Mouse (Mus musculus) MEL (cell line): ENCODE measurements at regions not wholly inside any gene's neighbourhood (a gene's known extent, or its start where the extent isn't known, plus 50 kb on each side); places are given as distances from the start of the nearest gene placed in this dataset.

ENCODE experiments used
- CTCF ChIP-seq, 3 experiments: IDR thresholded peaks in 2 of 3; conservative IDR thresholded peaks in 1 of 3; 2 replicates each; pipeline ENCODE4 v1.5.1; 2011 to 2012; ENCODE audit warnings: low read length in 3 of 3, low read depth in 2 of 3, mild to moderate bottlenecking in 2 of 3, improper control_type of control experiment in 1 of 3, inconsistent platforms in 1 of 3, mixed read lengths in 1 of 3, moderate library complexity in 1 of 3; ENCODE audit not compliant: control insufficient read depth in 1 of 3, insufficient read depth in 1 of 3, poor library complexity in 1 of 3, severe bottlenecking in 1 of 3
- EP300 ChIP-seq, 2 experiments: IDR thresholded peaks; 2 replicates each; pipeline ENCODE4 v1.6.1; 2011; ENCODE audit warnings: improper control_type of control experiment in 2 of 2, low read length in 2 of 2, low read depth in 1 of 2, mild to moderate bottlenecking in 1 of 2
- GABPA ChIP-seq: IDR thresholded peaks from 2 replicates; pipeline ENCODE4 v1.6.1; 2012; ENCODE audit warnings: low read depth, mild to moderate bottlenecking, inconsistent platforms, low read length, improper control_type of control experiment, moderate library complexity
- NELFE ChIP-seq: IDR thresholded peaks from 2 replicates; pipeline ENCODE4 v1.6.1; 2011; ENCODE audit warnings: low read depth, low read length, improper control_type of control experiment
- RAD21 ChIP-seq: IDR thresholded peaks from 2 replicates; pipeline ENCODE4 v1.6.1; 2011; ENCODE audit warnings: mild to moderate bottlenecking, low read depth, low read length, improper control_type of control experiment
- TAL1 ChIP-seq: IDR thresholded peaks from 2 replicates; pipeline ENCODE4 v1.6.1; 2012; ENCODE audit warnings: mild to moderate bottlenecking, inconsistent platforms, low read length, moderate library complexity, mixed read lengths
- USF1 ChIP-seq: IDR thresholded peaks from 2 replicates; pipeline ENCODE4 v1.6.1; 2014; ENCODE audit warnings: low read depth, mild to moderate bottlenecking, inconsistent platforms, low read length, improper control_type of control experiment, moderate library complexity
- ZMIZ1 ChIP-seq: IDR thresholded peaks from 2 replicates; pipeline ENCODE4 v1.6.1; 2012; ENCODE audit warnings: low read depth, mild to moderate bottlenecking, inconsistent platforms, low read length, improper control_type of control experiment, moderate library complexity

DNA sequence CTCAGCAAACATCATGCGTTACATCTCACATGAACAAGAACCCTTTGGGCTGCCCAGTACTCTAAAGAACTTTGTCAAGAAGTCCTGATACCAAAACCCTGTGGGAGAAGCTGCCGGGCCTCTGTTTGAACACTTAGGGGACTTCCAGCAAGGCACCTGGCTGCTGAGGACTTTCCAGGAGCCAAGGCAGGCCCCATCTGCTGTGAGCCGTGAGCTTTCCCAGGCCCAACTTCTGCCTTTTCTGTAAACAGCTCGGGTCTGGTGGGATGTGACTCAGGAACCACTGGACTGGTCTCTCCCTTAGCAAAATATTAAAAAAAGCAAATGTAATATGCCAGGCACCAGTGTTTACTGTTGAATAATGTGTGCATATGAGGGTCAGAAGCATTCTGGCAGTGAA, 85.7 kb upstream of the Id2 start:
- no peak for TF ChIP-seq USF1
- no peak for TF ChIP-seq CTCF (IDR thresholded peaks at IDR 0.05 in 2 of 3, conservative IDR thresholded peaks at IDR 0.05 in 1 of 3; ENCODE audit: control insufficient read depth in 1 of 3, insufficient read depth in 1 of 3, low read depth in 2 of 3, low read length in 3 of 3, poor library complexity in 1 of 3, severe bottlenecking in 1 of 3)
- no peak for TF ChIP-seq TAL1
- no peak for TF ChIP-seq ZMIZ1
- no peak for TF ChIP-seq EP300 (IDR thresholded peaks at IDR 0.05; ENCODE audit: low read depth in 1 of 2, low read length in 2 of 2)
- no peak for TF ChIP-seq NELFE
- no peak for TF ChIP-seq GABPA
- TF ChIP-seq RAD21 = no peak
